Mouse (Mus musculus): Measurements from ENCODE around the gene Gm21915. TPM values are rescaled to one million over a fixed set of nuclear protein-coding genes. Genes with fewer than 3 reads are reported as not detected.

Gm21915 gene
- polyA plus RNA-seq, 1 experiment from 2014 or later: not detected

DNA sequence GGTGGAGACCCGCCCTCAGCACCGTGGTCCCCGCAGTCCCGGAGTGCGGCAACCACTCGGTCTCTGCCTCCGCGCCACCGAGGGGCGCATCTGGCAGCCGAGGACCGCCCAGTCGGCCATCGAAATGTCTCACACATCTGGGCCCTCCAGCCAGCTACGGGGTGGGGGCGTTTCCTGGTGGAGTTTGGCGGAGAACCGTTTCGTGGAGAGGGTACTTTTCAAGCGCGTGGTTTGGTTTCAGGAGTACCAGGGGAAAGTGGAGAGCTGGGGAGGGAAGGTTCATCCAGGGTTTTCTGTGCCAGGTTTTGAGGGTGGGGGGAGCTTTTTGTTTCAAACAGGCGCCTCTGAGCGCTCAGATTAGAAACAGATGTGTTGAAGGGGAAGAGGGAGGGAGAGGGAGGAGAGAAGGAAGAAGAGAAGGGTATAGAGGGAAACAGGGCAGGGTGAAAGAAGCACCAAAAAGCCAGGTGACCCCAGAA, 16.0 kb downstream of the Gm21915 start:
- peak overlapping the region; percentile 77 for H3K9ac ChIP-seq (ENCODE audit: low read length)
- H3K4me1 ChIP-seq (replicated peaks; ENCODE audit: control insufficient read depth, insufficient read depth, low read length): 0 out of 2 replicates have a peak, but pooled peaks cover 3% of the 10 kb centered on the region
- peak overlapping the region; percentile 69 for H3K4me3 ChIP-seq (ENCODE audit: low read length)
- no peaks in the 10 kb centered on the region for H3K9me3 ChIP-seq (ENCODE audit: control insufficient read depth, low read length)
- ATAC-seq (ENCODE audit: low read depth): peak; percentile 75
- peaks cover 8% of the 10 kb centered on the region; the same call in 1 of the 2 replicates for H3K27me3 ChIP-seq (ENCODE audit: control insufficient read depth, insufficient read depth, low read depth, low read length)
- H3K36me3 ChIP-seq (ENCODE audit: control insufficient read depth, insufficient read depth, low read length): no peaks in the 10 kb centered on the region
- peak overlapping the region; percentile 70 for H3K27ac ChIP-seq (ENCODE audit: low read length)
- under 1% methylated on average over 23 of the region's 23 CpGs for WGBS
- peak overlapping the region; percentile 91 for H3K4me2 ChIP-seq (ENCODE audit: low read depth, low read length)

DNA sequence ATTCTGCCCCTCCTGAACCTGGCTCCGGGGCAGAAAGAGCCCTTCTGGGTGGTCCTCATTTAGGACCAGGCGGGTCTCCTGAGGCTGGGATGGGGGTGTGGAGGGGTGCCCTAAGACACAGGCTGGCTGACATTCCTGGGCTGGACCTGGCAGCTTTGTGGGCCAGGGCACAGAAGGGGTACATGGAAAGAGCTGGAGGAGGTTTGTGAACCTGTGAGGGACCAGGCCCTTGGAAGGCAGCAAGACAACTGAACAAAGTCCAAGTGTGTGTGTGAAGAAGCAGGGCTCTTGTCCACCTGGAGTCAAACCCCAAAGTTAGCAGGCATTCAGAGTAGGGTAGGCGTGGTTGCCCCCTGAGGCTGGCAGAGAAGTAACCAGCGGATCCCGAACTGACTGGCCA, 16.6 kb downstream of the Gm21915 start:
- peaks cover 3% of the 10 kb centered on the region; the same call in 1 of the 2 replicates for H3K4me1 ChIP-seq (replicated peaks; ENCODE audit: control insufficient read depth, insufficient read depth, low read length)
- no peaks in the 10 kb centered on the region for H3K36me3 ChIP-seq (ENCODE audit: control insufficient read depth, insufficient read depth, low read length)
- peak overlapping the region; percentile 69 for H3K4me3 ChIP-seq (ENCODE audit: low read length)
- peak overlapping the region; percentile 77; the same call in 1 of the 2 replicates for H3K9ac ChIP-seq (ENCODE audit: low read length)
- peak overlapping the region; percentile 91 for H3K4me2 ChIP-seq (ENCODE audit: low read depth, low read length)
- H3K27me3 ChIP-seq (ENCODE audit: control insufficient read depth, insufficient read depth, low read depth, low read length): peaks cover 8% of the 10 kb centered on the region; the same call in 1 of the 2 replicates
- no peaks in the 10 kb centered on the region for H3K9me3 ChIP-seq (ENCODE audit: control insufficient read depth, low read length)
- ATAC-seq (ENCODE audit: low read depth): peak; percentile 23; the same call in 1 of the 2 replicates
- WGBS: 46% methylated on average over 5 of the region's 5 CpGs
- H3K27ac ChIP-seq (ENCODE audit: low read length): no peak overlapping the region

DNA sequence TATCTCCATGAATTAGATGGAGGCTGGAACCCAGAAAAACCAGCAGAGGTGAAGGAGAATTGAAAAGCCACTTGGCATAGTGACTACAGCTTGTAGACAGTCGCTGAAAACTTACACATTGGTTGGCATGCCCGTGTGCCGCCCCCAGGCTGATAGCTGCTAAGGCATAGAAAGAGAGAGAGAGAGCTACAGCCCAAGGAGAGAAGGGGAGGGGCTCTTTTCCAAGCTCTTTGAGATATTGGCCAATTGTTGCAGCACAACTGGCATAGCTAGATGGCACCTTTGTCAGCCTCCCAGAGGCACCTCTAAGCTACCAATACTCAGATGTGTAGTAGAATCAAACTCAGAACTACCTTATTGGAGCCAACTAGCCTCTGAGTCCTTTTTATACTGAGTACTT, 17.1 kb downstream of the Gm21915 start:
- Histone ChIP-seq H3K4me1 (replicated peaks; ENCODE audit: control insufficient read depth, insufficient read depth, low read length) (peaks cover 5% of the 10 kb centered on the region), H3K36me3 (ENCODE audit: control insufficient read depth, insufficient read depth, low read length) (no peaks in the 10 kb centered on the region), H3K4me3 (ENCODE audit: low read length) (no peak overlapping the region), H3K27ac (ENCODE audit: low read length) (no peak overlapping the region), H3K9ac (ENCODE audit: low read length) (no peak overlapping the region), H3K4me2 (ENCODE audit: low read depth, low read length) (no peak overlapping the region; the same call in 1 of the 2 replicates), H3K9me3 (ENCODE audit: control insufficient read depth, low read length) (no peaks in the 10 kb centered on the region), H3K27me3 (ENCODE audit: control insufficient read depth, insufficient read depth, low read depth, low read length) (peaks cover 8% of the 10 kb centered on the region; the same call in 1 of the 2 replicates)
- no peak for ATAC-seq (ENCODE audit: low read depth)
- WGBS: 61% methylated on average over 3 of the region's 3 CpGs

DNA sequence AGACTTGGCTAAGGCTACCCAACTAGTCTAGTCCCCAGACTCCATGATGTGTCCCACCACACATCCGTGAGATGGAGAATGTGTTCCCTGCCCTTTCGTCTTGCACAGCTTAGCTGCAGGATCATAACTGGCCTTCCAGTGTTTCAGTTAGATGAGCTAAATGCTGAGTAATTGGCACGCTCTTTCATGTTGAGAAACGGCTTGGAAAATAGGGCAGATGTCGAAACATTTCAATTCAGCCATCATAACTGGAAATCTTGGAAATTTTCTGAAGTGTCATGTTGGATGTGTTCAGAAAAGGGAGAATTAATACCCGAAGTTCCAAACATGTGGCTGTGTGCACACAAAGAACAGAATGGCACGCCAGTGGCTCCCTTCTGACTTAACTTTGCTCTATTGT, 20.1 kb downstream of the Gm21915 start:
- Histone ChIP-seq H3K27ac (ENCODE audit: low read length) (no peak overlapping the region), H3K4me2 (ENCODE audit: low read depth, low read length) (no peak overlapping the region), H3K9me3 (ENCODE audit: control insufficient read depth, low read length) (no peaks in the 10 kb centered on the region), H3K36me3 (ENCODE audit: control insufficient read depth, insufficient read depth, low read length) (no peaks in the 10 kb centered on the region), H3K9ac (ENCODE audit: low read length) (no peak overlapping the region), H3K27me3 (ENCODE audit: control insufficient read depth, insufficient read depth, low read depth, low read length) (peaks cover 5% of the 10 kb centered on the region; the same call in 1 of the 2 replicates), H3K4me1 (replicated peaks; ENCODE audit: control insufficient read depth, insufficient read depth, low read length) (peaks cover 11% of the 10 kb centered on the region), H3K4me3 (ENCODE audit: low read length) (no peak overlapping the region)
- 77% methylated on average over 7 of the region's 7 CpGs for WGBS
- ATAC-seq (ENCODE audit: low read depth): no peak

DNA sequence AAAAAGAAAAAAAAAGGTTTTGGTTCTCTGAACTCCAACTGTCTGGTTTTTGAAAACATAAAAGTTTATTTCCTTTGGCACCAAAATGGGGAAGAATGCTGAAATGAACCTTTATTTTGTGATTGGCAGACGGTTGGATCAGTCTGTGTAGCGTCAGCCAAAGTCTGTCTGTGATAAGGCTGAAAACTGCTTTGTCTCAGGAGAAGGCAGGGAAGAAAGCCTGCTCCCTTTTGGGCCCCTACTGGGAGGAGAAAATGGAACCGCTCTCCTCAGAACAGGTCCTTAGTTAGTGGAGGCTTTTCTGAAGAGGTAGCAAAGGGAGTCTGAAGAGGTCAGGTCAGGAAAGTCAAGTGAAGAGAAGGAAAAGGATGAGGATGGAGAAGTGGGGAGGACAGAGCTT, 22.6 kb downstream of the Gm21915 start:
- Histone ChIP-seq H3K4me2 (ENCODE audit: low read depth, low read length) (no peak overlapping the region), H3K4me1 (replicated peaks; ENCODE audit: control insufficient read depth, insufficient read depth, low read length) (peaks cover 8% of the 10 kb centered on the region), H3K36me3 (ENCODE audit: control insufficient read depth, insufficient read depth, low read length) (no peaks in the 10 kb centered on the region), H3K27me3 (ENCODE audit: control insufficient read depth, insufficient read depth, low read depth, low read length) (no peaks in the 10 kb centered on the region), H3K9me3 (ENCODE audit: control insufficient read depth, low read length) (no peaks in the 10 kb centered on the region), H3K9ac (ENCODE audit: low read length) (no peak overlapping the region), H3K27ac (ENCODE audit: low read length) (no peak overlapping the region), H3K4me3 (ENCODE audit: low read length) (no peak overlapping the region)
- 31% methylated on average over 3 of the region's 3 CpGs for WGBS
- ATAC-seq (ENCODE audit: low read depth): no peak

DNA sequence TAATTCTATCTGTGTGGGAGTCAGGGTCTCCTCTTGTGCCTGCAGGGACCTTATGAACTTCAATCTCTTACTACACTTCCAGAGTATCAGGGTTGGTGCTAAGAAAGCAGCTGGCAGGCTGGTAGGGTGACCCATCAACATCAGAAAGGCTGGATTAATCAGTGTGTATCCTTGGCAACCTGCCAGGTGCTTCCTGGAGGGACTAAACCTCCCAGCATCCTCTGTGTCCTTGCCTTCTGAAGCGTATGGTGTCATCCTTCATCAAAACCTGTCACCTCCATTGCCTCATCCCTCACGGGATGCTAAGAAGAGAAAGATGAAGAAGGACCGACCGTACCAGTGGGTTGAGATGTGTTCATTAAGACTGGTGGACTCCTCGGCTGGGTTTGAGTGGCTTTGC, 23.4 kb downstream of the Gm21915 start:
- no peaks in the 10 kb centered on the region for H3K36me3 ChIP-seq (ENCODE audit: control insufficient read depth, insufficient read depth, low read length)
- H3K27ac ChIP-seq (ENCODE audit: low read length): no peak overlapping the region
- H3K9me3 ChIP-seq (ENCODE audit: control insufficient read depth, low read length): no peaks in the 10 kb centered on the region
- no peak overlapping the region for H3K4me2 ChIP-seq (ENCODE audit: low read depth, low read length)
- no peak overlapping the region for H3K4me3 ChIP-seq (ENCODE audit: low read length)
- 45% methylated on average over 5 of the region's 5 CpGs for WGBS
- ATAC-seq (ENCODE audit: low read depth): peak; percentile 17; the same call in 1 of the 2 replicates
- H3K9ac ChIP-seq (ENCODE audit: low read length): no peak overlapping the region
- H3K4me1 ChIP-seq (replicated peaks; ENCODE audit: control insufficient read depth, insufficient read depth, low read length): peaks cover 8% of the 10 kb centered on the region
- no peaks in the 10 kb centered on the region for H3K27me3 ChIP-seq (ENCODE audit: control insufficient read depth, insufficient read depth, low read depth, low read length)

DNA sequence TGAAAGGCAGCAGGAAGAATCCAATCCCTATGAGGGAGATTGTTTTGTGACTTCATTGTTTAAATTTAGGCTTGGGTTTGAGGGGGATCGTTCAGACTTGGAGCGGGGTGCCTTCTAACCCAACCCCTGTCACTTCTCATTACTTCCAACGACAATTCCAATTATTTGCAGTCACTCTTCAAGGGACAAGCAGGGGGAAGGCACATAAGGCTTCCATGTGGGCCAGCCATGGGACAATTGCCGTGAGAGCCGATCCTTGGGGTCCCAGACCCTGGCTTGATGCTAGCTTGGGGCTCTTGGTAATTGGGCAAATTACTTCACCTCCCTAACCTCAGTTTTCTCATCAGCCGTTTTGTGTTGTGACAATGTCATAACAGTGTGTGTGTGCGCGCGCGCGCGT, 23.9 kb downstream of the Gm21915 start:
- WGBS: 82% methylated on average over 12 of the region's 12 CpGs
- H3K9ac ChIP-seq (ENCODE audit: low read length): no peak overlapping the region
- peaks cover 8% of the 10 kb centered on the region for H3K4me1 ChIP-seq (replicated peaks; ENCODE audit: control insufficient read depth, insufficient read depth, low read length)
- H3K4me3 ChIP-seq (ENCODE audit: low read length): no peak overlapping the region
- no peaks in the 10 kb centered on the region for H3K27me3 ChIP-seq (ENCODE audit: control insufficient read depth, insufficient read depth, low read depth, low read length)
- ATAC-seq (ENCODE audit: low read depth): no peak
- no peaks in the 10 kb centered on the region for H3K9me3 ChIP-seq (ENCODE audit: control insufficient read depth, low read length)
- H3K4me2 ChIP-seq (ENCODE audit: low read depth, low read length): no peak overlapping the region
- H3K36me3 ChIP-seq (ENCODE audit: control insufficient read depth, insufficient read depth, low read length): no peaks in the 10 kb centered on the region
- no peak overlapping the region for H3K27ac ChIP-seq (ENCODE audit: low read length)

DNA sequence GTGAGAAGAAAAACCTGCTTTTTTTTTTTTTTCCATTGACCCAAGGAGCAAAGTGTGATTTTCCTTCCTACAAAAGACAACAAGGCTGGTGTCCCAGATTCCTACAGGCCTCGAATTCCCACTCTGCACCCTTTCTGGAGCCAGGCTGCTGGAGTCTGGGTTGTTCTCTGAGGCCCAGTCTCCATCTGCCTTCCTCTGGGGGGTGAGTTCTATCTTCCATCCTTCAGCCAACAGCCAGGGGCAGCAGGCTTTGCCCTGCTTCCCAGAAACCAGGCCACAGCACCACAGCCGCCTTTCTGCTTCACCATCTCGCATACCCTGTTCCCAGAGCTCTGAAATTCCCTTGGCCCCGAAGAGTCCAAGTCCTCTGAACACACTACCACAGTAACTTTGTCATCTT, 25.7 kb downstream of the Gm21915 start:
- Histone ChIP-seq H3K4me2 (ENCODE audit: low read depth, low read length) (no peak overlapping the region), H3K27me3 (ENCODE audit: control insufficient read depth, insufficient read depth, low read depth, low read length) (no peaks in the 10 kb centered on the region), H3K9me3 (ENCODE audit: control insufficient read depth, low read length) (no peaks in the 10 kb centered on the region), H3K27ac (ENCODE audit: low read length) (no peak overlapping the region), H3K4me1 (replicated peaks; ENCODE audit: control insufficient read depth, insufficient read depth, low read length) (peaks cover 8% of the 10 kb centered on the region), H3K9ac (ENCODE audit: low read length) (no peak overlapping the region), H3K36me3 (ENCODE audit: control insufficient read depth, insufficient read depth, low read length) (no peaks in the 10 kb centered on the region), H3K4me3 (ENCODE audit: low read length) (no peak overlapping the region)
- no peak for ATAC-seq (ENCODE audit: low read depth)
- WGBS: 83% methylated on average over 4 of the region's 4 CpGs

DNA sequence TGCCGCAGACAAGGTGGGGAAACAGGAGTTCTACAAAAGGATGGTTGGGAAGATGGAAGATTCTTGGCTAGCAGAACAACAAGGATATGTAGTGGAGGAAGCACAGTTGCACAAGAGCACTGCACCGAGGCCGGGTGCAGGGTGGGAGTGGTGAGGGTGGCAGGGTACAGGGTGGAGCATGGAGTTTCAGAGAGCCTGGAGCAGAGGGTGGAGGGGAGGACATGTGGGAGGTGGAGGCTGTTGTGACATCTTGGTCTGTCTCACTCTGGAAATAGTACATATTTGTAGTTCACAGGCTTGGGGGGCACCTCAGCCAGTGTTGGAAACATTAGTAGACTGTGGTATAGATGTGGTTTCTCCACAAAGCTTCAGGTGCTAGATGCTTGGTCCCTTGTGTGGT, 28.8 kb downstream of the Gm21915 start:
- Histone ChIP-seq H3K4me1 (replicated peaks; ENCODE audit: control insufficient read depth, insufficient read depth, low read length) (no peaks in the 10 kb centered on the region), H3K9me3 (ENCODE audit: control insufficient read depth, low read length) (no peaks in the 10 kb centered on the region), H3K27me3 (ENCODE audit: control insufficient read depth, insufficient read depth, low read depth, low read length) (no peaks in the 10 kb centered on the region), H3K4me3 (ENCODE audit: low read length) (no peak overlapping the region), H3K9ac (ENCODE audit: low read length) (no peak overlapping the region), H3K36me3 (ENCODE audit: control insufficient read depth, insufficient read depth, low read length) (no peaks in the 10 kb centered on the region), H3K27ac (ENCODE audit: low read length) (no peak overlapping the region), H3K4me2 (ENCODE audit: low read depth, low read length) (no peak overlapping the region)
- no peak for ATAC-seq (ENCODE audit: low read depth)
- WGBS: 83% methylated on average over 3 of the region's 3 CpGs

DNA sequence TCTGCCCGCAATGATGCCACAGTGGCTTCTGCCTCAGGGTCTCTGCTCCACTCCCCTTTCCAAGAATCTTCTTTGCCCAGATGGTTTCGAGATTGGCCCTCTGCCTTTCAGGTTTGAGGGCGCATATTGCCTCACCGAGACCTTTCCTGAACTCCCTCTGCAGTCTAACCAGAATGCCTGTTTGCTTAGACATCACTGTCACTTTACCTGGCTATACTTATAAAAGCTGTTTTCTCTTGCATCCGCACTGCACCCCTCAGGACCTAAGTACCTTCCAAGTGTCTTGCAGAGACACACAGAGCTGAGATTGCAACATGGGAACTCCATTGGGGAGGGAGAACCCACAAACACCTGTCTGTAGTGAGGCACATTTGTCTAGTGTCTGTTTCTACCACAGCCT, 29.8 kb downstream of the Gm21915 start:
- Histone ChIP-seq H3K4me3 (ENCODE audit: low read length) (no peak overlapping the region), H3K36me3 (ENCODE audit: control insufficient read depth, insufficient read depth, low read length) (no peaks in the 10 kb centered on the region), H3K27me3 (ENCODE audit: control insufficient read depth, insufficient read depth, low read depth, low read length) (no peaks in the 10 kb centered on the region), H3K9me3 (ENCODE audit: control insufficient read depth, low read length) (no peaks in the 10 kb centered on the region), H3K4me1 (replicated peaks; ENCODE audit: control insufficient read depth, insufficient read depth, low read length) (no peaks in the 10 kb centered on the region), H3K27ac (ENCODE audit: low read length) (no peak overlapping the region), H3K4me2 (ENCODE audit: low read depth, low read length) (no peak overlapping the region), H3K9ac (ENCODE audit: low read length) (no peak overlapping the region)
- no peak for ATAC-seq (ENCODE audit: low read depth)
- 75% methylated on average over 5 of the region's 5 CpGs for WGBS

Data from lung, embryonic 16.5 days (tissue).